Mouse (Mus musculus) layer of hippocampus, adult 2 months (tissue): ENCODE data around the gene Tenm2. TPM values are rescaled to one million over a fixed set of nuclear protein-coding genes. Genes with fewer than 3 reads are reported as not detected.

Experiments used
- DNase-seq, 2 experiments: peaks; one replicate each; pipeline ENCODE4 v3.0.0; 2022; ENCODE audit warnings: low spot score in 2 of 2
- H3K27ac ChIP-seq: fragments of 200-600 bp; 2 replicates; pipeline ENCODE4 v1.8.1; 2022
- H3K4me3 ChIP-seq: fragments of 200-600 bp; 2 replicates; pipeline ENCODE4 v1.8.1; 2022; ENCODE audit warnings: mild to moderate bottlenecking
- CTCF ChIP-seq: fragments of 200-600 bp; conservative IDR thresholded peaks from 2 replicates; pipeline ENCODE4 v1.8.1; 2022; ENCODE audit warnings: antibody characterized with exemption, mild to moderate bottlenecking, moderate library complexity
- total RNA-seq, 2 experiments: library from RNA; stranded (reverse); gene quantifications; 2 replicates each; pipeline ENCODE4 v1.2.3; 2021

Tenm2 gene
- total RNA-seq, 2 experiments from 2014 or later, result 153 to 165 TPM

GRCm38 (mm10) chr11:37153933-37154880 is 81.6 kb downstream of the Tenm2 start:
- H3K4me3 ChIP-seq, result no peak overlapping the region; the same call in 1 of the 2 replicates
- H3K27ac ChIP-seq, result peak overlapping the region; percentile 73
- TF ChIP-seq CTCF, result no peak
- peak; percentile 45 to 55 for DNase-seq

GRCm38 (mm10) chr11:37153382-37153781 is 82.4 kb downstream of the Tenm2 start:
- Histone ChIP-seq H3K27ac (peak overlapping the region; percentile 73; the same call in 1 of the 2 replicates), H3K4me3 (no peak overlapping the region)
- no peak for TF ChIP-seq CTCF
- DNase-seq, result no peak

- no peak for TF ChIP-seq CTCF
- no peak for DNase-seq
- Histone ChIP-seq H3K4me3 (no peak overlapping the region), H3K27ac (no peak overlapping the region)
Measured at GRCm38 (mm10) chr11:37150011-37150410, 85.8 kb downstream of the Tenm2 start.

- no peak for DNase-seq
- no peak for TF ChIP-seq CTCF
- H3K27ac ChIP-seq, result no peak overlapping the region
- no peak overlapping the region for H3K4me3 ChIP-seq
Measured at GRCm38 (mm10) chr11:37143996-37144395, 91.8 kb downstream of the Tenm2 start.

GRCm38 (mm10) chr11:37143478-37143877 is 92.3 kb downstream of the Tenm2 start:
- no peak for DNase-seq
- no peak overlapping the region for H3K4me3 ChIP-seq
- H3K27ac ChIP-seq, result no peak overlapping the region
- TF ChIP-seq CTCF, result no peak

- H3K27ac ChIP-seq, result 0 out of 2 replicates have a peak overlapping the region, but pooled peaks have one; percentile 0
- DNase-seq, result no peak
- no peak for TF ChIP-seq CTCF
Measured at GRCm38 (mm10) chr11:37128893-37129292, 106.9 kb downstream of the Tenm2 start.

GRCm38 (mm10) chr11:37118058-37118457 is 117.7 kb downstream of the Tenm2 start:
- H3K27ac ChIP-seq, result no peak overlapping the region
- H3K4me3 ChIP-seq, result no peak overlapping the region
- DNase-seq, result no peak
- no peak for TF ChIP-seq CTCF

More at GRCm38 (mm10) chr11:37128893-37129292, 106.9 kb downstream of the Tenm2 start:
- H3K4me3 ChIP-seq, result no peak overlapping the region

GRCm38 (mm10) chr11:37115188-37115587 is 120.6 kb downstream of the Tenm2 start:
- no peak for TF ChIP-seq CTCF
- DNase-seq, result no peak
- Histone ChIP-seq H3K4me3 (no peak overlapping the region), H3K27ac (no peak overlapping the region)

GRCm38 (mm10) chr11:37107069-37107468 is 128.7 kb downstream of the Tenm2 start:
- no peak for TF ChIP-seq CTCF
- no peak overlapping the region for H3K4me3 ChIP-seq
- DNase-seq, result no peak
- no peak overlapping the region for H3K27ac ChIP-seq

GRCm38 (mm10) chr11:37079403-37079802 is 156.4 kb downstream of the Tenm2 start:
- no peak overlapping the region for H3K4me3 ChIP-seq
- no peak overlapping the region for H3K27ac ChIP-seq
- no peak for TF ChIP-seq CTCF
- no peak for DNase-seq

GRCm38 (mm10) chr11:37076989-37077598 is 158.7 kb downstream of the Tenm2 start:
- TF ChIP-seq CTCF, result no peak
- H3K27ac ChIP-seq, result no peak overlapping the region
- H3K4me3 ChIP-seq, result no peak overlapping the region
- DNase-seq, result no peak

- DNase-seq, result no peak
- no peak overlapping the region for H3K4me3 ChIP-seq
- no peak overlapping the region for H3K27ac ChIP-seq
- no peak for TF ChIP-seq CTCF
Measured at GRCm38 (mm10) chr11:37075349-37075748, 160.4 kb downstream of the Tenm2 start.

GRCm38 (mm10) chr11:37065459-37065858 is 170.3 kb downstream of the Tenm2 start:
- Histone ChIP-seq H3K4me3 (no peak overlapping the region), H3K27ac (no peak overlapping the region)
- TF ChIP-seq CTCF, result no peak
- no peak for DNase-seq
